Mouse (Mus musculus) CH12.LX (cell line): ENCODE results near the gene Rgl1. TPM values are rescaled to one million over a fixed set of nuclear protein-coding genes. Genes with fewer than 3 reads are reported as not detected.

Experiments used
- DNase-seq: peaks from one replicate; pipeline ENCODE4 v3.0.0-alpha.2; 2013; ENCODE audit errors: extremely low read depth
- H3K27ac ChIP-seq: 2 replicates; pipeline ENCODE4 v1.5.1; 2012; ENCODE audit warnings: low read depth, mild to moderate bottlenecking, control low read depth, moderate library complexity; ENCODE audit not compliant: insufficient read depth
- H3K27me3 ChIP-seq: replicated peaks from 2 replicates; pipeline ENCODE3; 2012; ENCODE audit warnings: inconsistent platforms
- H3K36me3 ChIP-seq, 2 experiments: replicated peaks in 1 of 2; 2 replicates each; pipeline versions ENCODE3 to v1.6.1; 2012; ENCODE audit warnings: inconsistent platforms in 1 of 2, low read length in 1 of 2, mild to moderate bottlenecking in 1 of 2, mixed read lengths in 1 of 2, moderate library complexity in 1 of 2; ENCODE audit not compliant: control insufficient read depth in 1 of 2, insufficient read depth in 1 of 2
- H3K4me1 ChIP-seq, 2 experiments: 2 replicates each; pipeline ENCODE4 v1.6.1; 2012; ENCODE audit warnings: inconsistent platforms in 1 of 2, moderate library complexity in 1 of 2; ENCODE audit not compliant: insufficient read depth in 2 of 2, control insufficient read depth in 1 of 2
- H3K4me2 ChIP-seq: 2 replicates; pipeline ENCODE4 v1.6.1; 2012; ENCODE audit warnings: low read depth, mild to moderate bottlenecking, control low read depth; ENCODE audit not compliant: poor library complexity, insufficient read depth, severe bottlenecking
- H3K4me3 ChIP-seq, 3 experiments: fragments of 150-350 bp in 1 of 3; sonication (generic) in 1 of 3; replicated peaks in 1 of 3; 2 replicates each; pipeline versions ENCODE3 to v1.5.1; 2011 to 2012; ENCODE audit warnings: low read depth in 2 of 3, low read length in 2 of 3, mild to moderate bottlenecking in 2 of 3, moderate library complexity in 2 of 3, control low read depth in 1 of 3, improper control_type of control experiment in 1 of 3, inconsistent platforms in 1 of 3, mixed read lengths in 1 of 3; ENCODE audit not compliant: poor library complexity in 1 of 3
- H3K79me2 ChIP-seq: replicated peaks from 2 replicates; pipeline ENCODE4 v1.6.1; 2012; ENCODE audit warnings: mild to moderate bottlenecking, moderate library complexity; ENCODE audit not compliant: control insufficient read depth, poor library complexity, insufficient read depth, severe bottlenecking; ENCODE audit errors: extremely low read depth
- H3K9ac ChIP-seq: 2 replicates; pipeline ENCODE4 v1.6.1; 2012; ENCODE audit warnings: low read depth, mild to moderate bottlenecking, control low read depth, moderate library complexity; ENCODE audit not compliant: insufficient read depth
- H3K9me3 ChIP-seq: replicated peaks from 2 replicates; pipeline ENCODE3; 2012; ENCODE audit warnings: low read length, inconsistent platforms, mixed read lengths
- BHLHE40 ChIP-seq: IDR thresholded peaks from 2 replicates; pipeline ENCODE4 v1.6.1; 2011; ENCODE audit warnings: mild to moderate bottlenecking, low read depth, low read length, improper control_type of control experiment
- CHD1 ChIP-seq: IDR thresholded peaks from 2 replicates; pipeline ENCODE4 v1.6.1; 2012; ENCODE audit warnings: low read depth, low read length, improper control_type of control experiment, inconsistent platforms
- CTCF ChIP-seq, 2 experiments: IDR thresholded peaks in 1 of 2; conservative IDR thresholded peaks in 1 of 2; 2 replicates each; pipeline ENCODE4 v1.5.1; 2011 to 2012; ENCODE audit warnings: low read depth in 2 of 2, low read length in 2 of 2, improper control_type of control experiment in 1 of 2, inconsistent platforms in 1 of 2, mild to moderate bottlenecking in 1 of 2, moderate library complexity in 1 of 2
- ELF1 ChIP-seq: IDR thresholded peaks from 2 replicates; pipeline ENCODE4 v1.6.1; 2014; ENCODE audit warnings: low read depth, mild to moderate bottlenecking, inconsistent platforms, low read length, improper control_type of control experiment
- ETS1 ChIP-seq: conservative IDR thresholded peaks from 2 replicates; pipeline ENCODE4 v1.6.1; 2012; ENCODE audit warnings: low read depth, mild to moderate bottlenecking, inconsistent platforms, low read length, improper control_type of control experiment, moderate library complexity
- IRF4 ChIP-seq: IDR thresholded peaks from 2 replicates; pipeline ENCODE4 v1.6.1; 2014; ENCODE audit warnings: low read depth, mild to moderate bottlenecking, inconsistent platforms, low read length, improper control_type of control experiment
- MAX ChIP-seq: IDR thresholded peaks from 2 replicates; pipeline ENCODE4 v1.6.1; 2011; ENCODE audit warnings: low read length, improper control_type of control experiment
- MYC ChIP-seq: IDR thresholded peaks from 2 replicates; pipeline ENCODE4 v1.6.1; 2011; ENCODE audit warnings: low read depth, mild to moderate bottlenecking, improper control_type of control experiment, low read length
- NELFE ChIP-seq: IDR thresholded peaks from 2 replicates; pipeline ENCODE4 v1.6.1; 2011; ENCODE audit warnings: low read depth, low read length, improper control_type of control experiment
- PAX5 ChIP-seq: IDR thresholded peaks from 2 replicates; pipeline ENCODE4 v1.6.1; 2012; ENCODE audit warnings: low read length, inconsistent platforms, mixed read lengths
- POLR2A ChIP-seq: IDR thresholded peaks from 2 replicates; pipeline ENCODE4 v1.6.1; 2011; ENCODE audit warnings: low read depth, mild to moderate bottlenecking, improper control_type of control experiment, low read length
- POLR2AphosphoS2 ChIP-seq: IDR thresholded peaks from 2 replicates; pipeline ENCODE4 v1.6.1; 2011; ENCODE audit warnings: low read depth, low read length, improper control_type of control experiment
- RCOR1 ChIP-seq: conservative IDR thresholded peaks from 2 replicates; pipeline ENCODE4 v1.6.1; 2012; ENCODE audit warnings: low read depth, mild to moderate bottlenecking, inconsistent platforms, low read length, improper control_type of control experiment
- SIN3A ChIP-seq: IDR thresholded peaks from 2 replicates; pipeline ENCODE4 v1.6.1; 2012; ENCODE audit warnings: low read length, improper control_type of control experiment, inconsistent platforms
- TBP ChIP-seq: conservative IDR thresholded peaks from 2 replicates; pipeline ENCODE4 v1.6.1; 2011; ENCODE audit warnings: low read depth, low read length, improper control_type of control experiment
- TCF12 ChIP-seq: IDR thresholded peaks from 2 replicates; pipeline ENCODE4 v1.6.1; 2014; ENCODE audit warnings: low read depth, mild to moderate bottlenecking, inconsistent platforms, low read length, improper control_type of control experiment
- UBTF ChIP-seq: IDR thresholded peaks from 2 replicates; pipeline ENCODE4 v1.6.1; 2012; ENCODE audit warnings: low read depth, mild to moderate bottlenecking, inconsistent platforms, low read length, improper control_type of control experiment, moderate library complexity
- USF2 ChIP-seq: conservative IDR thresholded peaks from 2 replicates; pipeline ENCODE4 v1.6.1; 2011; ENCODE audit warnings: low read depth, low read length, improper control_type of control experiment
- ZMIZ1 ChIP-seq: IDR thresholded peaks from 2 replicates; pipeline ENCODE4 v1.6.1; 2012; ENCODE audit warnings: low read depth, mild to moderate bottlenecking, inconsistent platforms, low read length, improper control_type of control experiment
- ZNF384 ChIP-seq: IDR thresholded peaks from 2 replicates; pipeline ENCODE4 v1.6.1; 2012; ENCODE audit warnings: low read depth, low read length, improper control_type of control experiment, inconsistent platforms
- dilution Hi-C: fragments of 300-500 bp; cut with MboI; formaldehyde crosslinking; loops from 2 replicates; pipeline ENCODE4 v1.14.3; 2020; ENCODE audit warnings: low sequenced_read_pairs; ENCODE audit not compliant: extremely low pct_unique_long_range_greater_than_20kb, extremely low pct_ligation_motif_present
- in situ Hi-C: fragments of 300-500 bp; cut with MboI; formaldehyde crosslinking; loops from 3 replicates; pipeline ENCODE4 v1.14.3; 2019; ENCODE audit warnings: low sequenced_read_pairs, low pct_ligation_motif_present, low pct_unique_long_range_greater_than_20kb, mixed read lengths
- polyA plus RNA-seq: library from polyadenylated mRNA; unstranded; fragments of >175 nt; gene quantifications from 2 replicates; pipeline ENCODE4 v1.2.1, GENCODE M21; 2012; ENCODE audit warnings: low read depth; ENCODE audit not compliant: insufficient read length
- total RNA-seq, 2 experiments: library from RNA; depleted of rRNA; stranded (reverse); fragments of 300-350 nt in 1 of 2; fragments of >200 nt in 1 of 2; gene quantifications; 2 replicates each; pipeline ENCODE4 v1.2.3; 2012 to 2014

Gene Rgl1
- total and polyA plus RNA-seq, 3 experiments = 0.25 to 1.7 (median 0.74) TPM

DNA sequence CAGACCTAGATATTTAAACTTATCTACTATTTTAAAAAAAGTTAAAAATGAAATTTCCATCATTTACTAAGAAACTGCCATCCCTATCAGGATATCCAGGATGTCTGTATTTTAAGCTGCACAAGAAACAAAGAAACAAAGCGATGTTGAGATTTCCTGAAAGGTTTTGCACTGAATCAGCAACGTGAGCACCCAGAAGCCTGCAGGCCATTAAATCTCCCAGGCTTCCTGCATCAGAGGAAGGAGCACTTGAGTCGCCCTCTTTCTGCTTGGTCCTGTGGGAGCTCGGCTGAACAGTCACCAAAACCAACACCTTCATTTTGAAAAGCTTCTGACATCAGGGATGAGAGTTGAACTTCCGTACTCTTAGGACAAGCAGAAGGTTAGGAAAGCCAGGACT, 187.2 kb downstream of the Rgl1 start:
- dilution Hi-C loops (no loop called here), in situ Hi-C loops (no loop called here)
- H3K4me2 ChIP-seq = no peak overlapping the region
- H3K36me3 ChIP-seq = no peaks in the 10 kb centered on the region
- no peak overlapping the region for H3K9ac ChIP-seq
- H3K4me3 ChIP-seq = no peak overlapping the region
- H3K4me1 ChIP-seq = no peaks in the 10 kb centered on the region
- no peak overlapping the region for H3K27ac ChIP-seq
- DNase-seq = no peak
- H3K27me3 ChIP-seq = no peaks in the 10 kb centered on the region
- H3K79me2 ChIP-seq = no peaks in the 10 kb centered on the region
- TF ChIP-seq ETS1 (no peak), MAX (no peak), TCF12 (no peak), MYC (no peak), PAX5 (no peak), ZMIZ1 (no peak), UBTF (no peak), NELFE (no peak), POLR2A (no peak), ZNF384 (no peak), POLR2AphosphoS2 (no peak), USF2 (no peak), CTCF (conservative IDR thresholded peaks at IDR 0.05 in 1 of 2, IDR thresholded peaks at IDR 0.05 in 1 of 2; ENCODE audit: low read depth in 2 of 2, low read length in 2 of 2) (no peak), RCOR1 (no peak), TBP (no peak), SIN3A (no peak)
- no peaks in the 10 kb centered on the region for H3K9me3 ChIP-seq

DNA sequence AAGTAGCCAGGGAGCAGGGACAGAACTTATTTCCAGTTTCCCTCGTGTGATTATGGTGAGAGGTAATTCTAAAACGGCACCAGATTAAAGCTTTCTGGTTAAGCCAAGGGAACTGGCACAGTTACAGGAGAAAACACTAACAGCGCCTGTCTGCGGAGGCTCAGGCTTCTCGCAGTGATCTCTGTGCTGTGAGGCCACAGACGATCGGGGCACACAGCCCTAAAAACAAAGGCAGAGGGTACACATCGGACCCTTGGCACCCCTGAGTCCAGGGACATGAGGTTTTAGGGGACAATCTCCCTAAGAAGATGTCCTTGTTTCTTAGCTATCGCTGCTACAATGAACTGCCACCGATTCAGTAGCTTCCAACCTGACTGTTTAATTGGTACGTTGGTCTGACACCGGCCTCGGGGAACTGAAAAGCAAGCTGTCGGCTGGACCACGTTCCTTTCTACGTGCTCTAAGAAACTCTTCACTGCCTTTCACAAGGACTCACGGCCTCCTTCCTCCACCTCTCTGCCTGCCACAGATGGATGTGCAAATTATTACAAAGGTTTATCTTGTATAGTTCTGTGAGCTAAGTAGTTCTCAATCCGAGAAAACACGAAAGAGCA, 187.9 kb downstream of the Rgl1 start:
- Histone ChIP-seq H3K9me3 (no peaks in the 10 kb centered on the region), H3K4me2 (no peak overlapping the region), H3K27me3 (no peaks in the 10 kb centered on the region), H3K4me3 (no peak overlapping the region), H3K79me2 (no peaks in the 10 kb centered on the region), H3K27ac (no peak overlapping the region), H3K9ac (no peak overlapping the region), H3K36me3 (no peaks in the 10 kb centered on the region), H3K4me1 (no peaks in the 10 kb centered on the region)
- TF ChIP-seq ELF1 = no peak
- no peak for TF ChIP-seq BHLHE40
- no peak for TF ChIP-seq PAX5
- no peak for TF ChIP-seq TBP
- no peak for TF ChIP-seq RCOR1
- TF ChIP-seq MAX = no peak
- TF ChIP-seq UBTF = no peak
- TF ChIP-seq CTCF (conservative IDR thresholded peaks at IDR 0.05 in 1 of 2, IDR thresholded peaks at IDR 0.05 in 1 of 2; ENCODE audit: low read depth in 2 of 2, low read length in 2 of 2) = no peak
- no peak for TF ChIP-seq MYC
- no peak for TF ChIP-seq CHD1
- no peak for TF ChIP-seq IRF4
- no peak for TF ChIP-seq TCF12
- no peak for DNase-seq
- dilution Hi-C loops = no loop called here
- in situ Hi-C loops = no loop called here
